Mouse (Mus musculus) heart, postnatal 25 days (tissue): Measurements from ENCODE around the gene Vmn2r82. TPM values are rescaled to one million over a fixed set of nuclear protein-coding genes. Genes with fewer than 3 reads are reported as not detected.
"Not testable (repeated sequence)": the region's sequence is repeated elsewhere in the genome, so short reads cannot be mapped to it uniquely, and the experiment has no call there.

Experiments
- DNase-seq: peaks from one replicate; pipeline ENCODE4 v3.0.0; 2022; ENCODE audit warnings: low spot score
- intact Hi-C: fragments of 180-260 bp; cut with DNase I; formaldehyde crosslinking; loops from one replicate; pipeline ENCODE4 v1.15.1; 2025
- total RNA-seq, 2 experiments: library from RNA; stranded (reverse); gene quantifications; 2 replicates each; pipeline ENCODE4 v1.2.3; 2021

Vmn2r82 gene
- total RNA-seq, result not detected

DNA sequence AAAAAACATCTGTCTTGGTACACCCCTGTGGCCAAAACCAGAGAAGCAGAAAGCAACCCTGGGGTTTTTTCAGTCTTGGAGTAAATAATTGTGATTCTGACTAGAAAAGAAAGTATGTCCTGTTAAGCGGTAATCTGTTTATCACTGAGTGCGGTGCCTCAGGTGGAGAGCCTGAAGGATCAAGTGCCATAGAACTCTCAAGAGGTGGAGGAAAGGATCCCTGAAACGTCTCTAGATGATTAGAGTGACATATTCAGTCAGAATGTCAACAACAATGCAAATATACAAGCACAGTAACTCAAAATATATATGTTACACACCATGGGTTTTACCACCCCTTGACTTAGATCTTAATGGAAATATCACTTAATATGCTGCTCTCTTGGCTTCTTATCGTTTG is at the start of gene Vmn2r82:
Vmn2r82 (plus strand) TSS at position 301 of the 400 bp plus-strand sequence.
- intact Hi-C loops, DNase-seq: not testable (repeated sequence)

DNA sequence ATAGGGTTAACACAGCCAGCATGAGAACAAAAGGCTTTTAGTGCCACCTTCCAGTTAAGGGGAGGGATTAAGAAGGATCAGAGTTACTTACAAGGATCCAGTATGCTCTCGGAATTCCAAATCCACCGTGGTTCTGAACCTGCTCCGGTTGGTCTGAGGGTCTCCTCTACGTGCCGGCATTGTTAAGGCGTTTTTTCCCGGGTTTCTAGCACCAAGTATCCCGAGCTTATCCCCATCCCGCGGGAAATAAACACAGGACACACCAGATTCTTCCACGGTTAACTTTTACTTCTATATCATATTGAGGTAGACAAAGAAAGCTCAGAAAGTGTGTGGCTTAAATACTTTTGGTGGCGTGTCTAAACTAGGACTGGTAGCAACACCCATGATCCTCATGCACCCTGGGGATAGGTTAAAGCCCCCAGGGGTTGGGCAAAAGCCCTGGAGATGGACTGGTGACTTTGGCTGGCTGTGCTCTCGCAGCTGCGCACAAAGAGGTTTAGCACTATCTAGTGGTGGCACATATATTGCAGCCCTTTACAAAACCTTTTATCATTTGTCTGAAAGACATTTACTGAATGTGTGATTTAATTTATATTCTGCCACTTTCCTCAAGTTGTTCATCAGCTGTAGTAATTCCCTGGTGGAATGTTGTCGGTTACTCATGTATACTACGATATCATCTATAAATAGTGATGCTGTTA is 34.1 kb upstream of the Vmn2r82 start:
- intact Hi-C loops, DNase-seq: not testable (repeated sequence)

DNA sequence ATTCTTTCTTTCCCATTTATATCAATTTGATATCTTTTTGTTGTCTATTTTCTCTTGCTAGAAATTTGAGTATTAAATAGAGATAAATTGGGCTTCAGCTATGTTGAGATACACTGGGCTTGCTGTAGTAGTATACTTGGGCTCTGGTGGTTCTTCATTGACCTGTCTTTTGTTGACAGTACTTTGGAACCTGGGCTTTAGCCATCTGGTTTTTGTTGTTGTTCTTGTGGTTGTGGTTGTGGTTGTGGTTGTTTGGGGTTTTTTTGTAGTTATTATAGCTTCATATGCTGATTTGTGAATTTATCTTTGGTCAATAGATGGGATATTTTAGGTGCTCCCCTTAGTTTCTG is 33.6 kb upstream of the Vmn2r82 start:
- intact Hi-C loops, result no loop called here
- DNase-seq, result no peak

DNA sequence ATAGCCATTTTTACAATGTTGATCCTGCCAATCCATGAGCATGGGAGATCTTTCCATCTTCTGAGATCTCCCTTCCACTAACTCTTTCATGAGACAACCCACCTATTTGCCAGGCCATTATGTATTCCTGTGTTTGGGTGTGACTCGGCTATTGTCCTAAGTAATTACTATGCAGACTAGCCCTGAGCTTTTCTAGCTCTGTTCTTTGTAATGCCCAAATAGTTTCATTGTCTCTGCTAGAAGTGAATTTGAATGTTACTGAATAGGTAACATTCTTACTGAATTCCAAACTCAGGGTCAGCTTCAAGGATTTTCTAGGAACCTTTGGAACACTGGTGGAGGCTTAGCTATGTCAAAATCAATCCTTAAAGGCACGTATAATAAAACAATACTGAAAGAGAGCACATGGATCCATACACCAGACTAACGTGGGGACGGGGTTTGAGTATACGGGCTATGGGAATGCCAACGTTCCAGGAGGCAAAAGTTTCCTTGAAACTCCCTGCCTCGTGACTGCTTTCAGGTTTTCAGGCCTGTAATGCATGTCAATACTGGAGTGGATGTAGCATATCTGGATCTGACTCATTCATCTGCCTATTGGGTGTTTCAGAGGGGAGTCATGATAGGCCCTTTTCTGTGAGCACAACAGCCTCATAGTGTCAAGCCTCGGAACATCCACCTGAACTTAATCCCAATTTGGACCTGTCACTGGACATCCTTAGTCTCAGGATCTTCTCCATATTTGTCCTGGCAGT is 43.8 kb downstream of the Vmn2r82 start:
- DNase-seq, intact Hi-C loops: not testable (repeated sequence)

DNA sequence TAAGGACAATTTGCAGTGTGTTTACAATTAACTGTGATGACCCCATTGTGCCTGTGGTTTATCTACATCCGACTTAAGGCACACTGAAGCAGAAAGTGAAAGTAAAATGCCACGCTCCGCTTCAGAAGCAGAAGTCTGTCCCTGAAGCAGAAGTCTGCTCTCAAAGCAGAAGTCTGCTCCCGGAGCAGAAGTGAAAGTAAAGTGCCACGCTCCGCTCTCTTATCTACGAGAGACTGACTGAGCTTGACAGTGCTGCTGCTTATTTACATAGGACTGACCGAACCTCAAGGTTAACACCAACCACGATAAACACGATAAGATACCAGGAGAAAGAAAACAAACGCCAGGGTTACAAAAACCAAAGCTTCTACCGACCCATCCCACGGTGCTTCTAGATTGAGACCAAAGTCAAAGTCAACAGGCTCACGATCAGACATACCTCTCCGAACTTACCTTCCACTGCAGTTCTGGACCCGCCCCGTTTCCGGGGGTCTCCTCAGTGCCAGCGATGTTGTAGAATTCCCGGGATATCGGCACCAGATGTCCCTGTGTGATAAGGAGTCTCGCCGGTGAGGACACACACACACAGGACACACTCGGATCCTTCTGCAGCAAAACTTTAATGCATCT is 60.9 kb downstream of the Vmn2r82 start:
- intact Hi-C loops, result no loop called here
- no peak for DNase-seq

DNA sequence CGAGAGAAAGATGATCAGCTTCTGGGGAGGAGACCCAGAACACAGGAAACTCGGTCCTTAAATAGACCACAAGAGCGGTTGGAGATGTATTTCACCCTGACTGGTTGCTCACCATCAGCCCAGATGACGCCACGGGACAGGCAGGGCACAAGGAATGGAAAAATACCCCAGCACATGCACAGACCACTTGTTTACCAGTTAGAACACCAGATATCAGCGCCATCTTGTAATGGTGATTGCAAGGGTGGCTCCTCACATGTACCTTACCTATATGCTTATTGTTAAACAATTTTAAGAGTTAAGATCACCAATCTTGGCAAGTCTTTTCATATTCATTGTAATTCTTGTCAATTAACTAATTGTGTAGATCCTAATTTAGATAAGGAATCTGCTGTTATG is 61.5 kb downstream of the Vmn2r82 start:
- not testable (repeated sequence) for DNase-seq

DNA sequence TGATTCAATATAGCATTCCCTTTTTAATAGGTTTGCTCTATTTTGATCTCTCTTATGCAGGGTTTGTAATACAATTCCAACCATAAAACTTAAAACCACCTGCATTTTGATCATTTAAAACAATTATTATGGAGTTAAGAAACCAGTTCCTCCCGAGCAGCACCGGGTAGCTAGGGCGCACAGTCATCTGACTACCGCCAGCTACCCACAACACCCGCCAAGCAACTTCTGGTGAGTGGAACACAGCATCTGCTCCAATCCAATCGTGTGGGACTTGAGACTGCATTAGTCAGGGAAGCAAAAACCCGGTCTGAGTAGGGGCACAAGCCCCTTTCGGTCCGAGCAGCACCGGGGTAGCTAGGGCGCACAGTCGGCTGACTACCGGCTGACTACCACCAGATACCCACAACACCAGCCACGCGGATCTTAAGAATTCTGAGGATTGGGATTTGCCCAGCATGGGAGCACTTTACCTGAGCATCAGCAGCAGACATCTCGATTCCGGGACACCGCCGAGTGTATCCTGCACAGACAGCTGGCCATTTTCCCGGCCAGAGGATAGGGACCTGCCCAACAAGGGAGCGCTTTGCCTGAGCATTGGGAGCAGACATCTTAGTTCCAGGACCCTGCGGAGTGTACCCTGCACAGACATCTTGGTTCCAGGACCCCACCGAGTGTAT is 79.0 kb downstream of the Vmn2r82 start:
- DNase-seq, intact Hi-C loops: not testable (repeated sequence)

More for the DNA sequence above, 61.5 kb downstream of the Vmn2r82 start:
- intact Hi-C loops, result not testable (repeated sequence)

Other genes with a start within 250 kb of the Vmn2r82 start
- not detected for gene Vmn2r80, start 207.8 kb upstream of the Vmn2r82 start, total RNA-seq
- gene Vmn2r81, start 108.8 kb upstream of the Vmn2r82 start, total RNA-seq, result not detected
- not detected for gene Vmn2r83, start 112.2 kb downstream of the Vmn2r82 start, total RNA-seq
- 1 to 10 TPM; 2.7 to 2.9 TPM for gene Plpp2, start 177.3 kb downstream of the Vmn2r82 start, total RNA-seq
- 10 to 100 TPM; 12.2 to 12.3 TPM for gene Mier2, start 198.7 kb downstream of the Vmn2r82 start, total RNA-seq
- not detected for gene Theg, start 230.8 kb downstream of the Vmn2r82 start, total RNA-seq